Mouse (Mus musculus) mouse embryonic stem cell (cell line): ENCODE results near the gene Poc1a.

ENCODE experiments used
- in situ Hi-C, 2 experiments: fragments of 300-500 bp; cut with MboI; formaldehyde crosslinking; loops; 1 replicate in 1 of 2; 3 replicates in 1 of 2; pipeline ENCODE4 v1.14.3; 2019 to 2020; ENCODE audit warnings: low sequenced_read_pairs in 2 of 2, low pct_unique_long_range_greater_than_20kb in 1 of 2, mixed read lengths in 1 of 2; ENCODE audit not compliant: unreplicated experiment in 1 of 2

The Poc1a gene

DNA sequence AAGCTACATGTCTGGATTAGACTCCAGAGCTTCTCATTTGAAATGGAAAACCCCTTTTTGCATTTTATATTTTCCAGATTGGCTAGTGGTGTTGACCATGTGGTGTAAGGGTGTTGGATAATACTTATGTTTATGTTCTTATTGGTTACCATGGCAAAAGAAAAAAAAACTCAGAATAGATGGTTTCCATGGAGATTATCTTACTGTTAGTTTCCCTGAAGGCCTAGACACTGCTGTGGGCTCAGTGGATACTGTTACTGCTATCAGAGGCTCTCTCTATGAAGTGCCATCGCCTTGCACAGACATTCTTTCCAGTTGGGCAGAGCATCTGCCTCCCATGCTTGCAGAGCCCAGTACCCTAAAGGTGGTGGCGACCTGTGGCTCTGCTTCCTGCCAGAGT lies 37.2 kb downstream of the Poc1a start:
- in situ Hi-C loops, result no loop called here

DNA sequence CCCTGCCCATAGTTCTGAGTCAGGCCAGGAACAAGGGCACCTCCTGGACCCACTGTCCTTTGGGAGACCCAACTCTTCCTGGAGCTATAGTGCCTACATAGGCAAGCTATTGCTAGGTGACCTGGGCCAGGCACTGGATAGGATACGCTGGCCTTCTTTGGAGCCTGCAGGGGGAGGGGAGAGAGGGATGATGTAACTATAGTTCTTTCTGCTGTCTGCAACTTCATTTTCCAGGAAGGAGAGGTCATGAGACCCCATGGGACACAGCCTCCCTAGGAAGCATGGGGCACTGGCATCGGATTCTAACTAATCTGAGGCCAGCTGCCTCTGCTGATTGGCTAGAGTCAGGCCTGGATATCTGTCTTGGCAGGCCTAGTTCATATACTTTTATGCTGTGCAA lies 38.2 kb downstream of the Poc1a start:
- in situ Hi-C loops, result no loop called here

DNA sequence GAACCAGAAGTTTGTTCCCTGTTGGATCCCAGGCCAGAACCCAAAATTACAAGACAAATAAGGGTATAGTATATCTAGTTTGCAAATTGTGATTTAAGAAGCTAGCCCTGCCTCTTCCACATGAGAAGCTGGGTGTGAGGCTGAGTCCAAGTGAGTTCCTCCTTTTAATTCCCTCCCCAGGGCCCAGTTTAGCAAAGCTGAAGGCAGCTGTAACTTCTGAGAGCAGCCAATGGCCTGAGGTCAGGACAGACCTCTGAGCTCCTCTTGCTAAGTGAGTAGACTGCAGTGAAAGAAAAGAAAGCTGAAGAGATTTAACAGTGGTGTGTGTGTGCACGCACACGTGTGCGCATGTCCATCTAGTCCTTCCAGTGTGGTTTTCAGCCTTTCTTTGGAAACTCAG lies 41.6 kb downstream of the Poc1a start:
- in situ Hi-C loops, result no loop called here

DNA sequence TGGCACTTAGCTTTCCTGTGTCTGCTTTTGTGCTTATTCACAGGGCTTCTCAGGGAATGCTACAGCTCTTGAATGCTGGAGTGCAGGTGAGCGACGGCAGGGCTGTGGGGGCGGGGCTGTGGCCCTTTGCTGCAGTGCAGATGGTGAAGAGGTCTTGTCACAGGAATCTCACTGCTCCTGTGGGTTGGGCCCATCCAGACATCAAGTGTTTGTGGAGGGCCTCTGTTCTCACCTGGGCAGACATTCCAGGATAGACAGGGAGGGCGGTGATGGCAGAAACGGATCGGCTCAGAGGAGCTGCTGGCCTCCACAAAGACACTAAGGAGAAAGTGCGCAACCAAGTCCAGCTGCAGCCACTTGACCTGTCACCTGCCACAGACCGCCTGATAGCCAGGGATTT lies 45.4 kb downstream of the Poc1a start:
- in situ Hi-C loops, result no loop called here

DNA sequence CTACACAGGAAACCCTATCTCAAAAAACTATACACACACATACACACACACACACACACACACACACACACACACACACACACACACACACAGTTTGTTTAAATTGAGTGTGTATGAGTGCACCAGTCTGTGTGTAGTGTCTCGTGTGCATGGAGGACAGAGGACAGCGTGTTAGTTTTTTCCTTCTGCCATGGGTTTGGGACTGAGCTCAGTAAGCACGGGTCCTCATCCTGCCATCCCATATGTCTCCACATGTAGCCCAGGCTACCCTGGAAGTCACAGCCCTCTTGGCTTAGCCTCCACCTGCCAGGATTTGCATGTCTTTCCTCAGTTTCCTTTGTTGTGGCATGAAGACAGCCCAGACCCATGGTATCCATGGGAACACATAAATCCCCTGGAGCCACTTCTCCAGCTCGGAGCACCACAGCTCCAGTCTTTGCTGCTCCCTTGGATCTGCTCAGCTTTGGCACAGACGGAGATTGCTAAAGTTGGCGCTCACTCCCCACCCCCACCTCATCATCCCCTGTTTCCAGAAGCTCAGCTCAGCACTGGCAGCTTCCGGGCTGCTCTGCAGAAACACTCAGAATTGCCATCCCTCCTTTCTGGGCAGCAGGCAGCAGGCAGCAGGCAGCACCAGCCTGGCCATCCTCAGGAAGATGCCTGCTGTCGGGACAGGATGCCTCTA lies 46.4 kb downstream of the Poc1a start:
- in situ Hi-C loops, result no loop called here

DNA sequence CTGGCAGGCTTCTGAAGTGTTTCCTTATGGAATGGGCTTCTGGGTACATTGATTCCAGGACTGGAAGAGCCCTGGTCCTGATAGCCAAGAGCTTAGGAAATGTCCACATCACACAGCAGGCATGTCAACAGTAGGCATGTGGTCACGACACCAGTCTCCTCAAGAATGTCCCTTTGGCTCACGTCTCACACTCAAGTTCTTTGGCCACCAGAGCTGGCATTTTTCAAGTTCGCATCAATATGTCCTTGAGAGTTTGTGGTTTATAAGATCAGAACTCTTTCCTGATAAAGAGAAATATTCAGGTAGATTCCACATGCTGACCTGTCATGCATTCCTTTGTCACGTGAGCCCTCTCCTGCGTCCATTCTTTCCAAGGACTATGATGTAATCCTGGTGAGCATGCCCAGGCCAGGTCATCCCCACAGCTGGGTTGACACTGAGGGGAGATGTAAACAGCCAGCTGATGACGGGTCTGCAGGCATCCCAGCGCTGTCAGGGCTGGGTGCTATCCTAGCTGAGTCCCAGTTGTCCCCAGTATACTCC lies 47.3 kb downstream of the Poc1a start:
- in situ Hi-C loops, result no loop called here

DNA sequence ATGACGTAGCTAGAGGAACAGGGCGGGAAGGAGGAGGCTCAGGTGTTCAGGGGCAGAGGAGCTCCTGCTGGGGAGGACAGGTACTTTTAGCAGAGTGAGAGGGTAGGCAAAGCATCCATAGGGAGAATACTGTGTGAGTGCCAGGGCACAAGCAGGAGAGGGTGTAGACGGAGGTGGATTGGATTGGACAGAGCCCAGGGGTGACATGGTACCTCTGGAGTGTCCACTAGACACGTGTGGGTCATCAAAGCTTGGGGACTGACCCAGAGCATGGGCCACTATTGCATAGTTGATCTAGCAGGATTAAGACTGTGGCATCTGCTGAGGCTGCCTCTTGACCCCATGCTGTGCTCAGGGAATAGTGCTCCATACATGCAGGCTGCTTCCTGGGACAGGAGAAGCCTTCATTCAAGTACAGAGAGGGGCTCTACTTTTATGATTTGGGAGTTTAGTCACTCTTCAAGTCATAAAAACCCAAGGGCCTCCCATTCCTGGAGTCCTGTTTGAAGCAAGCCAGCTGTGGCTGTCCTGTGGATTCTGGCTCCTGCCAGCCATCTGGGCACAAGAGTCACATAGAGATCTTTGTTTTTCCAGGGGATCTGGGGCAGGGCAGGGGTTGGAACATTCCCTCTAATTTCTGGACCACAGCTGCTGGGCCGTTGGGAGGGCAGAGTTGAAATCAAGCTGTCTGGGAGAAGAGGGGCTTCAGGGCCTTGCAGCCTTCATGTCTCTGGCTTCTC lies 48.1 kb downstream of the Poc1a start:
- in situ Hi-C loops, result no loop called here

DNA sequence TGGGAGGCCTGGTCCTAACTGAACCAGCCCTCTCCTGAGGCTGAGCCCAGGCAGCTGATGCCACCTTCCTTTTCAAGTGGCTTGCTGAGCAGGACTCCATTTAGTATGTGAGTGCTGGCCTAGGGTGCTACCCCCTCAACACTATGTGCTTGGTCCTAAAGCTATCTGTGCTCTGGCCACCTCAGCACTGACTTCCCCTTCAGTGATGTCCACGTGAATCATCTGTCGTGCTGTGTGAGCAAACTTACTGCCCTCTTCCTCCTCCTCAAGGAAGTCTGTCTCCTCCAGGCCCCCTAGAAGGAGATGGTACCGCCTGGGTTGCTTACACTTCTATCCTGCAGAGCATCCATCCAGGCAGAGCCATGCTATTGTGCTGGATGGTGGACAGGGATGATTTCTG lies 51.9 kb downstream of the Poc1a start:
- in situ Hi-C loops, result no loop called here

DNA sequence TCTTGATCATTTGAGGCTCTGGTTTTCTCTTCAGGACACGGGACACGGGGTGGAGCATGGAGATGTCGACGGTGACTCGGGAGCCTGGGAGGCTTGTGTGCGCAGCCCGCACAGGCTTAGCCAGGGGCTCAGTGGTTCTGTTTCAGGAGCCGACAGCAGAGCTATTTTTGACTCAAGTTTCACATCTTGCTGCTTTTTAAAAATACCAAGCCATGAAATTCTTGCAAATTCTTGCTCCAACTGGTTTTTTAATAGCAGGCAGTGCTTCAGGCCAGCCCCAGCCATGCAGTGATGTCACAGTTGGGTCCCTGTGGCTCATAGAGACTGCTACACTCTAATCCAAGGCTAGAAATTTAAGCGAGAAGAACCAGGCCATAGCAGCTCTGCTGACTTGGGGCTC lies 56.8 kb downstream of the Poc1a start:
- in situ Hi-C loops, result no loop called here

DNA sequence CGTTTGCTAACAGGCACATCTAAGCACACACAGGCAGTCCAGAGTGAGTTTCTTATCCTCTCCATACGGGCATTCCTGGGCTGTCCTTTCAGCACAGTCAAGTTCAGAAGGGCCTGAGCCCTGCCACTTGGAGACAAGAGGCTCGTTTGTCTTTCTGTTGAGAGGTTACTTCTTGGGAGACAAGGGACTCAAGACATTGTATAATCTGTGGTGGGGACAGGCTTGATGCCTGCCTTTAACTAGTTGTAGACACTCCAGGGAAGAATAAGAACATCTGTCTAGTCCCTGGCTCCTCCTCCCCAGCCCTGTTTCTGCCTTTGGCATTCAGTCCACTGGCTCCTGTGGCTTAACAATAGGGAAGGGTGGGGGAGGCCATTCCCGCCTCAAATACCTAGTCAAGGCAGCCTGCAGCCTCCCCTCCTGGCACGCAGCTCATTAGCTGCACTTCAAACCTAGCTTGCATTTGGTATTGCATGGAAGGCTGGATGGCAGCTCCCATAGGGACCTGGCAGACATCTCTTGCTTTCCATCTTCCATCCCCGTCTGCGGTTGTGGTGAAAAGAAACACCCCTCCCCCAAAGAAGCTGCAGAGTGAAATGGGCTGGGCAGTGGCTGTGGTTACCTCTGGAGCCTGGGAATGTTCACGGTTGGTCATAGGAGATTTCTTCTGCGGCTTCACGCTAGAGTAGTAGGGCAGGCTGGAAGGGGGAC lies 57.8 kb downstream of the Poc1a start:
- in situ Hi-C loops, result no loop called here

DNA sequence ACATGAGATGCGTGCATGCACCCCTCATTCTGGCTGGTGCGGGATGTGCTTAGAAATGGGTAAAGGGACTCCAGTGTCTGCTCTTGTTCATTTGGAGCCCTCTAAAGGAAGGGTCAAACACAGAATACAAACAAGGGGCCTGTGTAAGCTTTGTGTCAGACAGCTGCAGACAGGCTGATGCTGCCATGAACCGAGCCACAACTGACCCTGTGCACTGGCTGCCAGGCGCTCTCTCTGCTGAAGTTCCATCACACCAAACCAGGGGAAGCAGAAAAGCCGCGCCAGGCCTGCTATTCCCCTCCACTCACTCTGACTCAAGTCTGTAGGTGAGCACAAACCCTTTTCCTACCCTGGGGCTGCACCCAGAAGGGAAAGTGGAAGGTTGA lies 58.3 kb downstream of the Poc1a start:
- in situ Hi-C loops, result no loop called here

DNA sequence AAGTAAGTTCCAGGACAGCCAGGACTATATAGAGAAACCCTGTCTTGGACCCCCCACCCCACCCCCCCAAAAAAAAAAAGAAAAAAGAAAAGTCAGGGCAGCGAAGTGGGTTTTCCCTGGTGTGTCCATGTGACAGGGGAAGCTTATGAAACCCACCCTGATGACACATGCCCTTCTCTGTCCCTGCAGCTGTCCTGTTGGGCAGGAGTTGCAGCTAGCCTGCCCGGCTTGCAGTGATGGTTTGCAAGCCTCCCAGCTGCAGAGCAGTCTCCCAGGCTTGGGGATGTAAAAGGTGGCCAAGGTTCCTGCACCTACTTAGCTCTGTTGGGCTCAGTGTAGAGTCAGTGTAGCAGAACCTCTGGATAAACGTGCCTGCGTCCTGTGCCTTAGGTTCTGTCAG lies 58.9 kb downstream of the Poc1a start:
- in situ Hi-C loops, result no loop called here

DNA sequence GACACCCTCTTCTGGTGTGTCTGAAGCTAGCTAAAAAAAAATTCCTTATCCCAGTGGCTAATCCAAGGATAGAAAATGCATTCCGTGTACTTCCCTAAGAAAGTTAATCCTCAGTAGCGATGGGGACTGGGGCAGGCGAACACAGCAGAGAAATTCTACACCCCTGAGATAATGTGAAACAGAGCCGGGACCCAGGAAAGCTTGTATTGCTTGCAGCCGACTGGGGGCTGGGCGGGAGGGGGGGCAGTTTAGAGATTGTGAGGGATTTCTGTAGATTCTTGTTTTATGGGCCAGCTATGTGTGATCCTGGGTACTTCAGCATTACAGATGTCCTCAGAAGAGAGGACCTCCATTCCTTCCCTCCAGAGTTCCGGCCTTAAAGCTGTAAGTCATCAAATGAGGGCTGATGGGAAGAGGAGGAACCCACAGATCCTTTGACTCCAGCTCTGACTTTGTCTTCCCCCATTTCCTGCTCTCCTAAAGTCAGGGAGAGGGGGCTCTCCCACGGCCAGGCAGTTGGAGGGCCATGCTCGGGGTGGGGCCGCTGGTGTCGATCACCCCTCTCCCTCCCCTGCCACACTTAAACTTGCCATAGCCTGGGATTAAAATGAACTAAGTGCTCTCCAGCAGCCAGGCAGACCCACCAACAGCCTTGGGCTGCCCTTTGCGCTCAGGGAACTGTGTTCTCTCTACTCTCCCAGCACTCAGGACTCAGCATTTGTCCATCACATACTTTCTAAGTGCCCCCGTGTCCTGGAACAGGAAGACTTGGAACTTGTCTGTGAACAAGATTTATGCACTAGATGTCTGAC lies 59.8 kb downstream of the Poc1a start:
- in situ Hi-C loops, result no loop called here

DNA sequence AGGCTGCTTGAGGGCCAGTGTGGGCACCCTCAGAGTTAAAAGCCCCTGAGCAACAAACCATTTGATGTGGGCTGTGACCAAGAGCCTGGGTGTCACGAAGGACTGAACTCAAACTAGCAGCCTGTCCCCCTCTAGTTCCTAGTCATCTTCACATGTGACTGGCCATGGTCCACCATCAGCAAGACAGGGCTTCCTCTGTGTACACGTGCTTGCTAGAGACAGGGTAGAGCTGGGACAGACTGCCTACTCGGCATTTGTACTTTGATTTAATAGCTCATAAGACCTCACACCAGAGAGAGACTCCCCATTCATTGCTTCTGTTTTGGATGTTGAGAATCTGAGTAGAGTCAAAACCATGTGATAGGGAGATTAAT lies 60.4 kb downstream of the Poc1a start:
- in situ Hi-C loops, result no loop called here

DNA sequence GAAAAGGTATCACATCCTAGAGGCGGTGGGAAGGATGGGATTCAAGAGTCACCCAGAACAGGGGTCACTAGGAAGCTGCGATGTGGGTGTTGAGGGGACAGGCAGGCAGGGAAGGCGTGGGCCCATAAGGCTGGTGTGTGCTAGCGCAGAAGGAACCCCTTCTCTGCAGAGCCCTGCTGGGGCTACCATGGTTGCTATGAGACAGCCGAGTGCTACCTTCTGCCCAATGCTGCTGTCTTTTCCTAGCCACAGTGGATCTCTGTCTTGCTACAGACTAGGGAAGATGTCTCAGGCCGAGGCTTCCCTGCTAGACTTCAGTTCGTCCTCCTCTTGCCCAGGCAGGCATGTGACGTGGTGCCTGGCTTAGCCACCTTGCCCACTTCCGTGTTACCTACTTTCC lies 61.7 kb downstream of the Poc1a start:
- in situ Hi-C loops, result no loop called here

DNA sequence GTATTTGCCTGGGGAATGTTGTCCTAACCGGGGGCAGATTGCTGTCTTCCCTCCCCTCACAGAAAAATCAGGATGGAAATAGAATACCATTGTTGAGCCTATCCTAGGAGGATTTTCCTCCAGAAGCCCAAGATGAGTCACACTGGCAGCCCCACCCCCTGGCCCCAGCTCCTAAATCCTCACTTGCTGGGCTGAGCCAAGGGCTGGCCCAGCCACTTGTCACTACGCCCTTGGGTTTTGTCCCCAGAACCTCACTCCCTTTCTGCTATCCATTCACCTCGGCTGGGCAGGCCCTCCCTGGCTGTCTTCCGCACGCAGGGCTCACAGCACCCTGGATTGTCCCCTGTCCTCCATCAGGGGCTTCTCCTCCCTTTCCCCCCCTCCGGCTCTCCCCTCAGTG lies 64.3 kb downstream of the Poc1a start:
- in situ Hi-C loops, result no loop called here

DNA sequence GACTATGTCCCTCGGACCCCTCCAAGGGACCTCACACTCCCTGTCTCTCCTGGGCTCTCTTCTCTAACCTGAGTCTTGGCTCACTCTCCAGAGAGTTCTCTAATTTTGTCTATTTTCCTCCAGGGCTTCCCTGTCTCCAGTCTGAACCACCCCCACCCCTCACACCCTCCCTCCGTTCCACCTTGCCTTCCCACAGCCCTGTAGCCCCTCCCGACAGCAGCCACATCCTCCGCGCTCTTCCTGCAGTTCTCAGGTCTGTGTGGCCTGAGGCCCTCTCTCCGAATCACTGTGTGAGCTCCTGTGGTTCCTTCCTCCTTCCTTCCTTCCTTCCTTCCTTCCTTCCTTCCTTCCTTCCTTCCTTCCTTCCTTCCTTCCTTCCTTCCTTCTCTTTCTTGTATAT lies 64.8 kb downstream of the Poc1a start:
- in situ Hi-C loops, result no loop called here

DNA sequence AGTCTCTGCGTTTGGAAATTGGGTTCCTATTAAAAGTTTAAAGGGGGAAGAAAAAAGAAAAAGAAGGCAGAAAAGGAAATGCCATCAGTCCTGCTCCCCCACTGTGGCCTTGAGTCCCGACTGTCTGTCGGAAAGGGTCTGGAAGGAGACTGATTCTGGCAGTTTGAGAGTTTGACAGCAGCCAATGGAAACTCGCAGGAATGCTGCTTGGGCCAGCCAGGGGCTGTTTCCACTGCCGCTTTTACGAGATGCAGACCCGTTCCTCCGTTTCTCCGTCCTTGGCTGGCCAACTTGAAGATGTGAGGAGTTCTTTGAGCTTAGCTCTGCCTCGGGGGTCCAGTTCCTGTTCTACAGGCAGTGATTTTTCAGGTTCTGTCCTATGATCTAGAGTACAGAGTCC lies 67.4 kb downstream of the Poc1a start:
- in situ Hi-C loops, result no loop called here

DNA sequence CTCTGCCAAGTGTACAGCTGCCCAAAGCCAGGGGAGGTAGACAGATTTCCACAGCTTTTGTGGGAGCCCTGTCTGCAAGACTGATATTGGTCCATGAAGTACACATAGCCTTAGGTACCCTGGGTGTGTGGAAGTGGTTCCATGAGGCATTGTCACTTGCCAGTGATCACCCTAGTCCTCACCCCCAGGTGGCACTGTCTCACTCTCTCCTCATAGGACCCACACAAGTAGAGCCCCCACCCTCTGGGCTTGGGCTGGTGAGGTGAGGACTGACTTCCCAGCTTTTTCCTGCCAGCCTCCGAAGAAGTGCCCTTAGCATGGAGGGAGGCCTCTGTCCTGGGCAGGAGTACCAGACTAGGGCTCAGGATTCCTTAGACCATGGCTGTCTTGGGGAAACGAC lies 68.2 kb downstream of the Poc1a start:
- in situ Hi-C loops, result no loop called here
